Mouse (Mus musculus) retina, postnatal 7 days (tissue): Measurements from ENCODE around the gene Tspoap1.
A peak's percentile ranks its signal among the peaks of the same experiment; 100 is the strongest.

Experiments used
- DNase-seq: peaks from one replicate; pipeline ENCODE4 v3.0.0-alpha.2; 2012; ENCODE audit warnings: low read depth, low spot score

Gene Tspoap1

GRCm38 (mm10) chr11:87758957-87759608 lies 1.3 kb upstream of the Tspoap1 start:
- no peak for DNase-seq

GRCm38 (mm10) chr11:87759609-87760005 lies 734 bp upstream of the Tspoap1 start:
- DNase-seq, result no peak

DNA sequence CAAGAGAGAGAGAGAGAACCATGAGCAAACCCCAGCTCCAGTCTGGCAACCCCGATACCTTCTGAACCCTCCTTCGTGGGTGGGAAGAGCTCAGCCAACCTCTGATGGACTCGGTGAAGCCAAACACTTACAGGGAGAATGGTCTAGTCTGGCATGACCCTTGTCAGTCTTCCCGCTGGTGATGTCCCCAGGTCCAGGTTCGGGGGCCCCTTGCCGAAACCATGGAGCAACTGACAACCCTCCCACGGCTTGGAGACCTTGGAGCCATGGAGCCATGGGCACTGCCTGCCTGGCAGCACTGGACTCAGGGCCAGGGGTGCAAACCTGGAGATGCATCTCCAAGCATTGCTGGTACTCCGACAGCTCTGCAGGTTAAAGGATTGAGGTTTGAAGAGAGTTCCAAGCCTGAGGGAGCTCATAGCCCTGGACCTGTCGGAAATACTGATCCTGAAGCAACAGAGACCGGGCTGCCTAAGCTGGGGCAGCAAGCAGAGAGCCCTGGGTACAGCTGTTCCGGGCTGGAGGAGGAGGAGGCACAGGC lies 910 bp downstream of the Tspoap1 start:
- DNase-seq, result no peak

GRCm38 (mm10) chr11:87761806-87762701 lies 1.7 kb downstream of the Tspoap1 start:
- DNase-seq, result no peak

DNA sequence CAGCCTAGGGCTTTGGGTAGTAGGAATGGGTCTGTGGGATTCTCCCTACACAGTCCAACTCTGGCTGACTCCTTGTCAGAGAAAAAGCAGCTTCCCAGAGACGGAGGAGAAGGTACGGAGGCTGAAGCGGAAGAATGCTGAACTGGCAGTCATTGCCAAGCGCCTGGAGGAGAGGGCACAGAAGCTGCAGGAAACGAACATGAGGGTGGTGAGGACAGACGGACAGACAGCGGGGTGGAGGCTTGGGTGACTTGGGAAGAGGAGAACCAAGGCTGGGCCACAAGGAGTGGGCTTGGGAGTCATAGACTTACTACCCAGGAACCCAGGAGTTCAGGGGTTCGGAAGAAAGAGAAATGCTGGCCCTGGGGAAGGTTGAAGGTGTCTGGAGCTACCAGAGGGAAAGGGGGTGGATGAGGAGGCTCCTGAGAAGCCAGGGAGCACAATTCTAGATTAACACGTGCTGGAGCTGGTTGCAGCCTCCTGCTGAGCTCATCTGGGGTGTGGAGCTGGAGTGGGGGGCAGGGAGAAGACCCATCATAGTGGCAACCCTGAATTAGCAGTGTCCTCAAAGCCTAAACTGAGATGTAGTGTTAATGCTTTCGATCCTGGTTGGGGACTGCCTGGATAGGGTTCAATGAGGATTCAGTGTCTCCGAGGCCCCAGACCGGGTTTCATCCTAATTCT lies 2.5 kb downstream of the Tspoap1 start:
- no peak for DNase-seq

DNA sequence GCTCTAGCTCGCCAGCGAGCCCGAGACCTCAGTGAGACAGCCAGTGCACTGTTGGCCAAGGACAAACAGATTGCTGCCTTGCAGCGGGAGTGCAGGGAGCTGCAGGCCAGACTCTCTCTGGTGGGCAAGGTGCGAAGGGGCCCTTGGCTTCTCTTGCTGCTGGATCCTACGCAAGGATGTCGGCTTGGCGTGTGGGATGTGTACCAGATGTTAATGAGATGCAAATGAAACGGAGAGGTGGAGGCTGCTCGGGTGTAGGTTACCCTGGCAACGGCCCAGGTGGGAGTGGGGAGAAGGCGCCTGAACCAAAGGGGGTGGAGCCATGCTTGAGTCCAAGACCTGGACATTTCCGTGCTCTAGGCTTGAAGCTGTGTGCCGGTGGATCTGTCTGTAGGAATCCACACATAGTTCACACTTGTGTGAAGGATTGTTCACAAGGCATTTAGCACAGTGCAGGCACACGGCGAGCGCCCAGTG lies 3.2 kb downstream of the Tspoap1 start:
- no peak for DNase-seq

- peak; percentile 69 for DNase-seq
These were observed 3.9 kb downstream of the Tspoap1 start for GRCm38 (mm10) chr11:87763988-87764876.

DNA sequence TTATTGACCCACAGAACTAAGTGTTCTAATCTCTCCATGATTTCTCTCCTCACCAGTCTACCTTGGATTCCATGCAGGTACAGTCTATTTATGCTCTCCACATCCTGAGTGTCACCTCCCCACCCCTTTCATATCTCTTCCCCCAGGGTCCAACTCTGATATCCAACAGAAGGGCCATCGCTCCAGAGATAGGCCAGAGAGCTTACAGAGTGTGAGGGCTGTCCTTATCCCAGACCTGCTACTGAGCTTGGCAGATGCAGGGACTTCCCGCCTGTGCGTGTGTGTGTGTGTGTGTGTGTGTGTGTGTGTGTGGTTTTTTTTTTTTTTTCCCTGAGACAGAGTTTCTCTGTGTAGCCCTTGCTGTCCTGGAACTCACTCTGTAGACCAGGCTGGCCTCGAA lies 8.4 kb downstream of the Tspoap1 start:
- no peak for DNase-seq

DNA sequence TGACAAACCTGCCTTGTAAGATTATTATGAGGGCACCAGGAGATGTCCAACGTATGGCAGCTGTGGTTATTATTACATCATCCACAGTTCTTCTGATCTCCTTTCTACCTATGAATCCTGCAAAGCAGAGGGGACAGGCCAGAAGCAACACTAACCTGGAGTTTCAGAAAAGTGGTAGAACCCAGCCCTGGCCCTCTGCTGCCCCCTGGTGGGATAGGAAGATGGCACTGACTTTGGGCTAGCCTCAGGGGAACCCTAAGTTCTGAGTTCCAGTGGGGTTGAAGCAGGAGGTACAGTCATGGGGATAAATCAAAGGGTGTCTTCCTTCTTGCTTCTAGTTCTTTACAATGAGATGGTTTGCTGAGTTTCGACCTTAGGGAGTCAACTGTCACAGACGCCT lies 10.6 kb downstream of the Tspoap1 start:
- peak; percentile 35 for DNase-seq

GRCm38 (mm10) chr11:87772354-87772753 lies 12.0 kb downstream of the Tspoap1 start:
- DNase-seq, result no peak

GRCm38 (mm10) chr11:87778100-87778765 lies 17.9 kb downstream of the Tspoap1 start:
- DNase-seq, result no peak

GRCm38 (mm10) chr11:87778915-87779314 lies 18.6 kb downstream of the Tspoap1 start:
- DNase-seq, result no peak

- no peak for DNase-seq
These were observed 19.1 kb downstream of the Tspoap1 start for GRCm38 (mm10) chr11:87779392-87779791.

DNA sequence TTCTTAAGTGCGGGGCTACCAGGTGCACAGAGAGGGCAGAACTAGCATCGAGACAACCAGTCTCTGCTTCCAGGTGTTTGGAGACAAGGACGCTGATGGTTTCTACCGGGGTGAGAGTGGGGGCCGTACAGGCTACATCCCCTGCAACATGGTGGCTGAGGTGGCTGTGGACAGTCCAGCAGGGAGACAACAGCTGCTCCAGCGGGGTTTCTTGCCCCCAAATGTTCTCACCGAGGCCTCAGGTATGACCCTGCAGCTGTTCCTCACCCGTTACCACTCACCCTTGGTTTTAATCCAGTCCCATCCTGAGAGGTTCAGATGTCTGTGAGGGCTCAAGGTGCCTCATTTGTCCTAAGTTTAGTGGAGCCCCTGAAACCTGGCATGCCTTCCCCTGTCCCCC lies 19.8 kb downstream of the Tspoap1 start:
- no peak for DNase-seq

- no peak for DNase-seq
These were observed 29.7 kb downstream of the Tspoap1 start for GRCm38 (mm10) chr11:87790088-87790487.

- no peak for DNase-seq
These were observed 33.1 kb downstream of the Tspoap1 start, which contains the start of gene Mpo for GRCm38 (mm10) chr11:87793460-87793859. TSS of gene Mpo (plus strand) at chr11:87793581.

- no peak for DNase-seq
These were observed 41.5 kb downstream of the Tspoap1 start for GRCm38 (mm10) chr11:87801711-87802275.

- DNase-seq, result no peak
These were observed 42.3 kb downstream of the Tspoap1 start for GRCm38 (mm10) chr11:87802621-87803020.

- DNase-seq, result no peak
These were observed 45.1 kb downstream of the Tspoap1 start for GRCm38 (mm10) chr11:87805448-87805847.

DNA sequence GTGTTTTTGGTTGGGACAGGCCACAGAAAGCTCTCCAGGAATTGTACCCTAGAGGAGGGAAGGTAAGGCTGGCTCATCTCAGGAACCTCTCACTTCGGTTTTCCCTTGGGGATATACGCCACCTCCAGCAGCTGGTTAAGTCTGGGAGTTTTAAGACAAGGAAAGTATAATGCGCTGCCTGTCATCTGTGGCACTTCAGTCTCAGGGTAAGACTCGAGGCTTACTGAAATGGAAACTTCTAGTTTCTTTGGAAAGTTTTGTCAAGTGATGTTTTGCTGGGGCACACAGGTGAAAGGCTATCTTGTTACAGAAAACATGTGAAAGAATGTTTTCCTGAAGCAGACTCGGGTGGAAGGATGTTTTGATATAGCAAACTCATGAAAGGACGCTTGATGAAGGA lies 47.1 kb downstream of the Tspoap1 start:
- no peak for DNase-seq
